Mouse (Mus musculus): ENCODE data around the gene H2-K1.

DNA sequence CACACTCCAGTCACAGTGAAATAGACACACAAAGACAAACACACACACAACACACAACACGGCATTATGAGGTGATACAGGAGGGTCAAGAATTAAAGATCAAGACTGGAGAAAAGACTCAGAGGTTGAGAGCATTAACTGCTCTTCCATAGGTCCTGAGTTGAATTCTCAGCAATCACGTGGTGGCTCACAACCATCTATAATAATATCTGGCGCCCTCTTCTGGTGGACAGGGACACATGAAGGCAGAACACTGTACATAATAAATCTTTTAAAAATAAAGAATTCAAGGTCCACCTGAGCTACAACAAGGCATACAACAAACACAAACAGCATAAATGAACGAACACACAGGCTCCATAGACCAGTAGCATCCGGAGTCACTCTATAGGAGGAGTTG, 31.2 kb downstream of the H2-K1 start:
- no peak for TF ChIP-seq CHD2 (IDR thresholded peaks at IDR 0.05; ENCODE audit: low read depth, low read length)
- no peak for TF ChIP-seq MAFK (IDR thresholded peaks at IDR 0.05; ENCODE audit: insufficient read depth, low read depth, low read length)
- TF ChIP-seq HCFC1 (IDR thresholded peaks at IDR 0.05; ENCODE audit: borderline replicate concordance, insufficient read depth, low read length): no peak

Data from ES-E14 (cell line).